Mouse (Mus musculus) cerebellum, postnatal 14 days (tissue): ENCODE data around the gene Hdac5.
"Not testable (repeated sequence)": the region's sequence is repeated elsewhere in the genome, so short reads cannot be mapped to it uniquely, and the experiment has no call there.

Experiments used
- DNase-seq, 2 experiments: peaks; one replicate each; pipeline ENCODE4 v3.0.0; 2021; ENCODE audit warnings: mixed read lengths in 2 of 2

Gene Hdac5

GRCm38 (mm10) chr11:102179836-102180235, 50.1 kb downstream of the Hdac5 start:
- DNase-seq: no peak

- no peak for DNase-seq
Measured at GRCm38 (mm10) chr11:102168689-102169088, 61.3 kb downstream of the Hdac5 start.

GRCm38 (mm10) chr11:102167539-102167938, 62.4 kb downstream of the Hdac5 start:
- DNase-seq: peak in 1 of 2 experiments; percentile 48

GRCm38 (mm10) chr11:102165971-102166722, 63.8 kb downstream of the Hdac5 start:
- peak; percentile 75 to 78 for DNase-seq

GRCm38 (mm10) chr11:102159781-102160180, 70.2 kb downstream of the Hdac5 start:
- DNase-seq: peak; percentile 85 to 94

- DNase-seq: not testable (repeated sequence)
Measured at GRCm38 (mm10) chr11:102158024-102158423, 71.9 kb downstream of the Hdac5 start.

- DNase-seq: no peak
Measured at GRCm38 (mm10) chr11:102156786-102157089, 73.2 kb downstream of the Hdac5 start.

GRCm38 (mm10) chr11:102156039-102156785, 73.8 kb downstream of the Hdac5 start, which contains the start of gene Tmem101:
Tmem101 (minus strand) TSS chr11:102156404.
- peak; percentile 92 to 93 for DNase-seq

GRCm38 (mm10) chr11:102147213-102147989, 82.6 kb downstream of the Hdac5 start:
- no peak for DNase-seq

GRCm38 (mm10) chr11:102146531-102146930, 83.4 kb downstream of the Hdac5 start:
- no peak for DNase-seq

GRCm38 (mm10) chr11:102146005-102146404, 84.0 kb downstream of the Hdac5 start:
- no peak for DNase-seq

GRCm38 (mm10) chr11:102145471-102146001, 84.4 kb downstream of the Hdac5 start, which contains the start of gene Nags:
Nags (plus strand) TSS chr11:102145513.
- DNase-seq: no peak

GRCm38 (mm10) chr11:102144957-102145470, 85.0 kb downstream of the Hdac5 start:
- DNase-seq: no peak
